Mouse (Mus musculus) gastrocnemius, postnatal 25 days (tissue): ENCODE results near the gene Dhx32. TPM values are rescaled to one million over a fixed set of nuclear protein-coding genes. Genes with fewer than 3 reads are reported as not detected.
"Not testable (repeated sequence)": the region's sequence is repeated elsewhere in the genome, so short reads cannot be mapped to it uniquely, and the experiment has no call there.

Experiments
- DNase-seq: peaks from one replicate; pipeline ENCODE4 v3.0.0; 2022
- total RNA-seq, 2 experiments: library from RNA; stranded (reverse); gene quantifications; 1 replicate in 1 of 2; 2 replicates in 1 of 2; pipeline ENCODE4 v1.2.3; 2021

Dhx32 gene
- total RNA-seq, 2 experiments from 2014 or later: 28.0 to 38.2 TPM

DNA sequence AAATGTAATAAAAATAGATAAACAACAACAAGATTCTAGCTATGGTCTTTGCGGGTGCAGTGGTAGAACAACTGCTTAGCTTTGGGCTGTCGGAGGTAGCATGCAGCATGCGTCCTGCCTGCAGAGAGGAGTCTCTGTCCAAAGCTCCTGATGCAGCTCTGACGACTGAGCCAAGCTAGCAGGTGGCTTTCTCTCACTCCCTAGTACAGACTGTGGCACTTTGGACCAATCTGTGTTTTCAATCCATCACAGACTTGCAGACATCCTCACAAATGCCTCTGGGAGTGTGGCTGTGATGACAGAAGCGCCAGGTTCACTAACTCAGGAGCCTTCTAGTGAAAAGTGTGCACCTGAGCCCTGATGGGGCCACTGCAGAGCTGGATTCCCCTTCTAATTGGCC lies 53.2 kb downstream of the Dhx32 start:
- no peak for DNase-seq

DNA sequence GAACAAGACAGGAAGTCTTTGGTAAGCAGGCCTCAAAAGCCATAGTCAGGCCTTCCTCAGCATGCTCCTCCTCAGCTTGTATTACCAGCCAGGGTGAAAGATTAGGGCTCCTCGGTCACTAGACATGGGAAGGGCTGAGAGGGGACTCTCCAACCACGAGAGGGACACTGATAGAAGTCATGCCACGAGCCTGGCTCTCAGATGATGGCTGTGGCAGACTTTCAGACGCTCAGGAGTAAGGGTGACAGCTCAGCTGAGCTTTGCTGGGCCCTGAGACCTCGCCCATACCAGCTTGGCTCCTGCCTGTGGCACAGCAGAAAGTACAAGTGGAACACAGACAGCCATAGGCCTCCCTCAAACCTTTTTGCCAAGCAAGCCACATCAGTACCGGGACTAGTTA lies 55.5 kb downstream of the Dhx32 start:
- no peak for DNase-seq

DNA sequence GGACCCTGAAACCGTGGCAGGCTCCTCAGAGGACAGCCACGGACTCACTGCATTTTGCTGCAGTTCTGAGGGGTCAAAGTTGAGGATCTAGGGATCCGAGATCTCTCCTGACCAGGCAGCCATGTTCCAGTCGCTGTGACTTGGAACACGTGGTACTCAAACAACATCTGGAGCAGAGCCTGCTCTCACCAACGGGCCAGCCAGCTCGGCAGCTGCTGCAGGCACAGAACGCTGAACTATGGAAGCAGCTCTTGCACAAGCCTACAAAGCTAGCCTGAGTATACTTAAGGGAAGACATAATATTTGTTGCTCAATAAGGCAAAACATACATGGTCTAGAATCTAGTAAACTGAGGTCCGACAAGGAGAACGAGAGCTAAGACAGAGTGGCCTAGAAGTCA lies 57.0 kb downstream of the Dhx32 start:
- peak; percentile 48 for DNase-seq

DNA sequence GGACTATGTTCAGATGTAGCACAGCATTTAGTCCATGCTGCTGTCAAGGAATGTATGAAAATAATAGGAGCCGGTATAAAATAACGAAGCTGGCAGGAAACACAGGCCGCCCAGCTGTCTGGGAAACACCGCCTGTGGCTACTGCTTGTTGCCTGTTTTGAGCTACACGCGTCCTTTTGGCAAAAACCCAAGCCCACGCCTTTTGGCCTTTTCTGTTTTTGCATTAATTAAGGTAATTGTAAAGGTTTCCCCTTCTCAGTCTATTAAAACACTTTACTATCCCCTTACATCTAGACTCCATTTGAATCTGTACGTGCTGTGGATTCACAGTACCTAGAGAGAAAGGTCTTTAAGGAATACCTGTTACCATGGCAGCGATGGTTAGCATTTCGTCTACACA lies 57.7 kb downstream of the Dhx32 start:
- DNase-seq: no peak

DNA sequence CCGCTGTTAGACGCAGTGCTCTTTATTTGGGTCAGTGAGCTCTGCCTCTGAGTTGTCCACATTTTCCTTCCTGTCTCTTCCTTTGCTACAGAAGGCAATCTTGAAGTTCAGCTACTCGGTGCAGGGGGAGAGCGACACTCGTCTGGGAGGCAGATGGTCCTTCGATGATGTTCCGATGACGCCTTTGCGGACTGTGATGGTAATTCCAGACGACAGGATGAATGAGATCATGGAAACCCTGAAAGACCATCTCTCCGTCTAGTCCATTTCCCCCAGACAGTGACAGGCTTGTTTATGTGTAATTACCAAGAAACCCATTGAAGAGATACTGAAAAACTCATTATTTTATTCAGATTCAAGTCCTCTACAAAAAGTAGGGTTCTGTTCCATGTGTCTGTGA lies 61.9 kb downstream of the Dhx32 start:
- DNase-seq: no peak

DNA sequence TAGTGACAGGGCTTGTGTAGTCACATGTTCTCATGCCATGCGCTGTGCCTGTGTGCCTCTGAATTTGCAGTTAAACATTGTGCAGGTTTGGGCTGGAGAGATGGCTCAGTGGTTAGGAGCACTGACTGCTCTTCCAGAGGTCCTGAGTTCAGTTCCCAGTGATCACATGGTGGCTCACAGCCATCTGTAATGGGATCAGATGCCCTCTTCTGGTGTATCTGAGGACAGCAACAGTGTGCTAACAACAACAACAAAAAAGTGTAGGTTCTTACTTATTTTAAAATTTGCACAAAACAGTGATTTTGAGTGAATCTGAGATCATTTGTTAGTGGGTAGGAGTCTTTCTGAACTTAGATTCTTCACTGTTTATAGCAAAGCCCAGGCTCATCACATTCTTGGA lies 63.9 kb downstream of the Dhx32 start:
- no peak for DNase-seq

DNA sequence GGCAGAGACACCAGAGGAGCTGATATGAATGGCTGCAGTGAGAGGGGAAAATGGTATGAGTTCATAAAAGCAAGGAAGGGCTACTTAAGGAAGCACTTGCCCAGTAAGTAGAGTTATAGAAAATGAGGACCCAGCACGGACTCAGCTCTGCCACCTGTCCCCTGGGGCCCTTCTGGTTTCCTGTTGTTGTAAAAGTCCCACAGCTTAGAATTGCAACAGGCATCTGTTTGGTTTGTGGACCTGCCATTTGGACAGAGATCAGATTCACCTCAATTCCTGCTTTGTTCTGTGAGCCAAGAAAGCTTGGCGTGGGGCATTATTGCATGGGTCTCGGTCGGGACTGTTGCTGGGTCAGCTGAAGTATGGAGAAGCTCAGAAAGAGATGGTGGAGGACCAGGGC lies 67.1 kb downstream of the Dhx32 start:
- no peak for DNase-seq

DNA sequence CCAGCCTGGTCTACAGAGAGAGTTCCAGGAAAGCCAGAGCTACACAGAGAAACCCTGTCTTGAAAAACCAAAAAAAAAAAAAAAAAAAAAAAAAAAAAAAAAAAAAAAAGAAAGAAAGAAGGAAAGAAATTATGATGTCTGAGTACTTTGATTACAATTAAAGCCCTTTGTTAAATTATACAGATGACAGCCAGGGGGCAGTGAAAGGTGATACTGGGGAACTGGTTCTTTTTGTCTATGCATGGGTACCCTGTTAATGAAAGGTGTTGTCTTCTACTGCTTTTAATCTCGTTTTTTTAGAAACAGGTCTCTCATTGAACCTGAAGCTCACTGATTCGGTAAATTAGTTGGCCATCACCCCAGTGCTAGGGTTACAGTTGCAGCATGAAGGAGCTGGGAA lies 75.2 kb downstream of the Dhx32 start:
- no peak for DNase-seq

DNA sequence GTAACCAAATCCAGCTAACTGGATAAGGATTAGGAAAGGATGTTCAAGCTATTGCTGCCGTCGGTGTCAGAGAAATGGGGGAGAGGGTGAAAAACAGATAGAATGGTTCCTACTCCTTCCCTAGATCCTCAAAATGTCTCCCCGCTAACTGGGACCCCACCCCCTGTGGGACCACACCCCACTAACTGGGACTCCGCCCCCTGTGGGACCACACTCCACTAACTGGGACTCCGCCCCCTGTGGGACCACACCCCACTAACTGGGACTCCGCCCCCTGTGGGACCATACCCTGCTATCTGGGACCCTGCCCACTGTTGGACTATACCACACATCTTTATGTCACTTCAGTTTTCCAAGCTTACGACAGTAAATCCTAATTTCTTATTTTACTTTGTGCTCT lies 78.6 kb downstream of the Dhx32 start:
- DNase-seq: no peak

DNA sequence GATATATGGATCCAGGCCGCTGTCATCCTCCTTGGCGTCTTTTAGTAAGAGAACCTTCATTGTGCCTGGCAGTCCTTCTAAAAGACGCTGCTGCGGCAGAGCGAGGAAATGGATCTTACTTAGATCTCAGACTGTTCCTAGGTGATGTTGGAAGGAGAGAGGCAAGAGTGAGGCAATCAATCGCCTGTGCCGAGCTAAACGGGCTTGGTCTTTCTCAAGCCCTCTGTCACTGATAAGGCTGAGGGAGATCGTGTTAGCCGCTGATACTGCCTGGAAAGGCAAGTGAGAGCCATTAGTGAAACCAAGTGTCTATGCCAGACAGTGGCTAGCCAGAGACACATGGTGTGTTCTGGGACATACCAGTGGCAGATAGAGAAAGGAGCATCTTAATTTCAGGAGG lies 80.2 kb downstream of the Dhx32 start:
- no peak for DNase-seq

DNA sequence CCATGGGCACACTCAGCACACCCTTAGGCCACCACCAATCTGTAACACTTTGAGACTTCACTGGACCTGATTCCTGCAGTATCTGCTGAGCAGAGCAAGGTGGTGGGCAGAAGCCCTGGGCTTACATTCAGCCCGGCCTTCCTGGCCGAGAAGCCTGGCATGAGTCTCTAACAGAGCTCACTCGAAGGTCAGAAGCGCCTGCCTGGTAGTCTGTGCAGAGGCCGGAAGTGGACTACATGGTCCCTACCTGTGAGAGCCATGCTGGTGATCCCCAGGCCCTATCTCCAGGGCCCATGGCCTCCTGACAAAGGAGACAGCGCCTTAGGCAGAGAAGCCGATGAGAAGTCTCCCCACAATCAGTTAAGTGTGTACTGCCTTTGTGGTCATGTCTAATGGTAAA lies 81.2 kb downstream of the Dhx32 start:
- DNase-seq: no peak

DNA sequence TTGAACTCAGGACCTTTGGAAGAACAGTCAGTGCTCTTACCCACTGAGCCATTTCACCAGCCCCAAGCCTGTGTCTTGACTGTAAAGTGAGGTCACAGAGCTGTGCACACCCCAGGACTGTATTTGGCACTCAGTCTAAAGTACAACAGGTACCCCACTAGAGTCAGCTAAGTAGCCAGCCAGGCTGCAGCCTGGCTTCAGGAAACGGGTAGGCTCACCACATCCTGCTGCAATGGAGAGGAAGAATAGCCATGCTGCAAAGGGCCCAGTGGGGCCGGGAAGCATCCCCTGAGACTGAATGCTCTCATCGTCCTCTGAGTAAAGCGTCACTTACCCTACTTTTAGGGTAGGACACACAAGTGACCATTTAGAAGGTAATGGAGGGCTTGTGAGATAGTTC lies 82.6 kb downstream of the Dhx32 start:
- DNase-seq: no peak

DNA sequence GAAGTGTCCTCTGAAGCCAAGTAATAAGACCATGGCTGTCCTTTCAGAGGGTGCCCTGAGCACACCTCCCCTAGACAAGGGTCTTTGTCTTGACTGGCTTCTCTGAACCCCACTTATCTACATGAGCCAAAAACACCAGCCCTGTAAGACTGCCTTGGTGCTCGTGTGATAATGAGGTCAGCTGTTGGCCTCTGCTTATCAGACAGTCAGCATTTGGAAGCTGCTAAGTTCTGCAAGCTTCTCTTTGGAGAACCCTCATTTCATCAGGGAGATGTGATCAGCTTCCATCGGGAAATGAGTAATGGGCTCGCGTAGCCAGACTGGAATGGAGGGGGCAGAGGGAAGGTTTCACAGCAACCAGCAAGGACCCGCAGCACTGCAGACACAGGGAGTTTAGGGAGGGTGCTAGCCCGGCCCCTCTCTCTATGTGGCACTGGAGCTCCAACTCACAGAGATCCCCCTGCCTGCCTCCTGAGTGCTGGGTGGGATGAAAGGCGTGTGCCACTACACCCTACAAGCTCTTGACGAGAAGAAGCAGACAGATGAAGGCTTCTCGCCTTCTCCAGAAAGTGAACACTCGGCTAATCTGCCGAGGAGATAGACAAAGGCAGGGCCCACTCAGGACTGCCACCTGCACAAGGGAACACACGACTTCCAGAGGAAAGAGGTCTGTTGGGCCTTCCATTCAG lies 84.4 kb downstream of the Dhx32 start:
- no peak for DNase-seq

DNA sequence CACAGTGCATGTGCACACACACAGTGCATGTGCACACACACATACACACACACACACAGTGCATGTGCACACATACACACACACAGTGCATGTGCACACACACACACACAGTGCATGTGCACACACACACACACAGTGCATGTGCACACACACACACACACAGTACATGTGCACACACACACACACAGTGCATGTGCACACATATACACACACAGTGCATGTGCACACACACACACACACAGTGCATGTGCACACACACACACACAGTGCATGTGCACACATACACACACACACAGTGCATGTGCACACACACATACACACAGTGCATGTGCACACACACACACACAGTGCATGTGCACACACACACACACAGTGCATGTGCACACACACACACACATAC lies 96.9 kb downstream of the Dhx32 start:
- DNase-seq: not testable (repeated sequence)

DNA sequence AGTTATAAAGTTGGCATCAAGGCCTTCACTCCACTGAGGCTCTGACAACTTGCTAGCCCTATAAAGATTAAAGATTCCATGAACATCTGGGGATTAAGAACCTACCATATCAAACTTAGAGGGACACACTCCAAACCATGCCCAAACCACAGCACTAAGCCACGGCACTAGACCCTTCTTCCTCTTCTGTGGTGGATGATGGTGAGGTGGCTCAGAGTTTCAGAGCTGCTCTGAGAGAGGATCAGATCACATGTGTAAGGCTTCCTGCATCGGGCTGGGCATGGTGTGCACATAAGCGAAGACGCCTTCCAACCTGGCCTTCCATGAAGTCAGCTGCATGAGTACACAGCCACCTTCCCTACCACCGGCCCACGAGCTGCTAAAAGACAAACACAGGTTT lies 97.8 kb downstream of the Dhx32 start:
- DNase-seq: no peak

DNA sequence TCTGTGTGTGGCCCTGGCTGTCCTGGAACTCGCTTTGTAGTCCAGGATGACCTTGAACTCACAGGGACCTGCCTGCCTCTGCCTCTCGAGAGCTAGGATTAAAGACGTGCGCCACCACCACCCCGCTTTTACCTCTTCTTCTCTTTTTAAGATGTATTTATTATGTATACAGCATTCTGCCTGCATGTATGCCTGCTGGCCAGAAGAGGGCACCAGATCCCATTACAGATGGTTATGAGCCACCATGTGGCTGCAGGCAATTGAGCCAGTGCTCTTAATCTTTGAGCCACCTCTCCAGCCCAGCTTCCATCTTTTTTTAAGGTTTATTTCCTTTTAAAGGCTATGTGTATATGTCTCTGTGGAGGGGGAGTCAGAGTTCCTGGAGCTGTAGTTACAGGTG lies 98.4 kb downstream of the Dhx32 start:
- DNase-seq: no peak

DNA sequence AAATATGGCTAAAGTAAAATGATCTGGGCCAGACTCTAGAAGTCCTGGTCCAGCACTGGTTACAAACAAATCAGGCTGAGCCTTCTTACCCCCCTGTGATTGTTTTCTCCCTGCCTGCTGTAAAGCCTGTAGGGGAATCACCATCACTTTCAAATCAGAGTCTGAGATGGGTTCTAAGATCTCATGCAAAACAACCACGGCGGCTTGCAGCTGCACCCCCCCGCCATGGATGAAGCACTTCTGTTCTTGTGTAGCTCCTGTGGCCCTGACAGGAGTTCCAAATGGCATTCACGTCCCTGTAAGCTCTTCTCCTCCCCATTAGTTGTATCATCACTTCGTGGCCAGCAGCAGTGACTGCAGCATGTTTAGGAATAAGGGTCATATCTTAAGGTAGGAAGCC lies 98.9 kb downstream of the Dhx32 start:
- DNase-seq: no peak

DNA sequence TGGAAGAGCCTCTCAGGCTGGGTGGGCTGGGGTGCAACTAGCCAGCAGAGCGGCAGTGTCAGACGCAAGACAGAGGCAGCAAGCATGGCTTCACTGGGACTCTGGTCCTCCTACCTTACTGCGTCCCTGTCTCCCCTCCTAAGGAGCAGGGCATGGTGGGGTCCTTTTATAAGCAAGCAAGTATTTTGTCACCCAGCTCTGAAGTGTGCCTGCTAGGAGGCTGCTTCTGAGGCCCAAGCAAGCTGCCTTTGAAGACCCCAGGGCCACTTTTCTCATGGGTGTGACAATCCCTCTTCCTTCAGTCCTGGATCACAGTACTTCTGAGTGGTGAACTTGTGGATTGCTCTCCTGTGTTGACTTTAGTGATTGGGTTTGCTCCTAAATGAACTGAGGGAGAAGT lies 102.6 kb downstream of the Dhx32 start, which contains the start of gene Mmp21:
Gene Mmp21 (minus strand): TSS at position 101 of the 400 bp plus-strand sequence.
- DNase-seq: no peak

DNA sequence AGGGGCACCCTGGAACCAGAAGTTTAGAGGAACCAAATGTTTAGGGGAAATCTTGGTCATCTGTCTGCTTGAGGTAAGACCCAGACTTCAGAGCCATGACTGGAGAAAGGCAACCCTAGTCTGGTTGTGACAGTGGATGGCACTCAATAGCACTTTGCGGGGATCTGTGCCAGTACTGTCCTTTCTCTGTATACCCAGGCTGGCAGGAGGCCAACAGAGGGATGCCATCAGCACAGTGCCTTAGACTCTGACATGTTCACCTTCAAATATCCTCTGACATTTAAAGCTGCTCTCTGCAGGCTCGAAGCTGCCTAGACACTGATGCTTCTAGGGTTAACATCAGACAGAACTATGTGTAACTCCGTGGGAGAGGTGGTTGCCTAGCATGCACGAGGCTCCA lies 103.1 kb downstream of the Dhx32 start:
- no peak for DNase-seq

DNA sequence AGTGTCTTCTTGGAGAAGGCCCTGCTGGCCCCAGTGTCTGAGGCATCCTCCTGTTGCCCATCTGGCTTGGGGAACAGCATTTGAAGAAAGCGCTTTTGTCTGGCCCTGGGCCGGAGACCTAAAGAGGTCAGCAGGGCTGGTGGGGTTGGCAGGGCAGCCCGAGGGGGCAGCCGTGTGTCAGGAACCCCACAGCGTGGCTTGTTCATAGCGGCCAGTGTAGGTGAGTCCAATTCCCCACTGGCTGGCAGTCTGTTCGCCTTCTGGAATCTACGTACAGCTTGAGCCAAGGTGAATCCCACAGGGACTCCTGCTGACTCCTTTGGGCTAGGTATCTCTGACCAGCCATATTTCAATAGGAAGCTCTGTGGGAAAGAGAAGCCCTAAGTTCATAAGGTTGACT lies 103.8 kb downstream of the Dhx32 start:
- no peak for DNase-seq

DNA sequence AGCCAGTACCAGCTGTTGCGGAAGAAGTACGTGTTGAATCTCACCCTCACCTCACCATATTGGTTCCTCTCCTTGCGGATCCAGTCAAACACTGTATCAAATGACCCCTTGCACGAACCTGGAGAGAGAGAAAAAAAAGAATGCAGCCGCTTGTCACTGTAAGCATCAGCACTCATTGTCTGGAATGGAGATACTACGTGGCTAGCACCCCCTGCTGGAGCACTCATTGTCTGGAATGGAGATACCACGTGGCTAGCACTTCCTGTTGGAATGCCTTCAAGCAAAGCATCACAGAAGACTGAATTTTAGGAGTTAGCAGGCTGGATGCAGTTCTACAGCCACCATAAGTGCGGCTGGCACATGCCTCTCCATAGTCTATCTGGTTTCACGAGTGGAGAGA lies 106.5 kb downstream of the Dhx32 start:
- no peak for DNase-seq
